Mouse (Mus musculus) thymus, adult 2 months (tissue): ENCODE data around the gene Nudt12. TPM values are rescaled to one million over a fixed set of nuclear protein-coding genes. Genes with fewer than 3 reads are reported as not detected.

Experiments used
- DNase-seq: peaks from one replicate; pipeline ENCODE4 v3.0.0; 2021
- H3K27ac ChIP-seq: fragments of 200-500 bp; 2 replicates; pipeline ENCODE4 v1.5.1; 2012; ENCODE audit warnings: low read length, control low read depth; ENCODE audit not compliant: control insufficient read depth, insufficient read depth
- H3K27me3 ChIP-seq: fragments of 200-500 bp; 2 replicates; pipeline ENCODE4 v1.6.1; 2012; ENCODE audit warnings: mild to moderate bottlenecking, low read length, moderate library complexity, mixed read lengths; ENCODE audit not compliant: control insufficient read depth, insufficient read depth
- H3K36me3 ChIP-seq: fragments of 200-500 bp; 2 replicates; pipeline ENCODE4 v1.6.1; 2012; ENCODE audit warnings: mild to moderate bottlenecking, low read length, moderate library complexity; ENCODE audit not compliant: control insufficient read depth, insufficient read depth
- H3K4me1 ChIP-seq: fragments of 200-500 bp; replicated peaks from 2 replicates; pipeline ENCODE4 v1.6.1; 2012; ENCODE audit warnings: low read length; ENCODE audit not compliant: control insufficient read depth, insufficient read depth
- H3K4me3 ChIP-seq: fragments of 200-500 bp; 2 replicates; pipeline ENCODE4 v1.5.1; 2012; ENCODE audit warnings: mild to moderate bottlenecking, low read length, control low read depth, moderate library complexity; ENCODE audit not compliant: control insufficient read depth, insufficient read depth
- CTCF ChIP-seq: fragments of 200-500 bp; IDR thresholded peaks from 2 replicates; pipeline ENCODE4 v1.5.1; 2012; ENCODE audit warnings: mild to moderate bottlenecking, control low read depth, low read length, moderate library complexity, borderline replicate concordance; ENCODE audit not compliant: control insufficient read depth, poor library complexity, insufficient read depth; ENCODE audit errors: extremely low read depth
- POLR2A ChIP-seq: fragments of 200-500 bp; IDR thresholded peaks from 2 replicates; pipeline ENCODE4 v1.6.1; 2012; ENCODE audit warnings: mild to moderate bottlenecking, low read length, control low read depth, moderate library complexity; ENCODE audit not compliant: control insufficient read depth, poor library complexity, insufficient read depth; ENCODE audit errors: extremely low read depth
- WGBS: fragments of 180-500 bp; shearing (Covaris S2); methylation state at CpG from one replicate; pipeline ENCODE4 v1.1.7; 2018; 5-methylcytosine and 5-hydroxymethylcytosine counted together
- polyA plus RNA-seq: library from polyadenylated mRNA; depleted of rRNA; stranded (reverse); fragments of >200 nt; gene quantifications from 2 replicates; pipeline ENCODE4 v1.2.3, GENCODE M21; 2012

Nudt12 gene
- polyA plus RNA-seq, 1 experiment, result 1.0 TPM

DNA sequence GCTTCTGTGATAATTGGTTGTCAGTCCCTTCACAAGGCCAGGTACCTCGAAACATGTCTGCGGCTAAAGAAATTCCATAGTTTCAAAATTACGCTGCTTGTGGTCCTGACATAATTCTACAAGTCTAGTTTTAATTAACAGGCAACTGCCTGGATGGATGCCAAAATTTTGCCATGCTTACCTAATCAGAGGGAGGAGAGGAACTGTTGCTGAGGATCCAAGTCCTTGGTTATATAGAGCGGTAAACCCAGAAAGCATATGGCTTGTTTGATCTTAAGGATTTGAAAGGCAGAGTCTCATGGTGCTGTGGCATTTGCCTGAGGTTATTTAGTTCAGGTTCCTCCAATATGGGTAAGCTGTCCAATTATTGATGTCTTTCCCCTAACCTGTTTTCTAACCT lies 5.5 kb upstream of the Nudt12 start:
- Histone ChIP-seq H3K27me3 (no peaks in the 10 kb centered on the region), H3K36me3 (no peaks in the 10 kb centered on the region), H3K27ac (no peak overlapping the region), H3K4me3 (no peak overlapping the region), H3K4me1 (no peaks in the 10 kb centered on the region)
- no peak for DNase-seq
- TF ChIP-seq CTCF (no peak), POLR2A (no peak)
- WGBS, result 94% methylated on average over 4 of the region's 4 CpGs

DNA sequence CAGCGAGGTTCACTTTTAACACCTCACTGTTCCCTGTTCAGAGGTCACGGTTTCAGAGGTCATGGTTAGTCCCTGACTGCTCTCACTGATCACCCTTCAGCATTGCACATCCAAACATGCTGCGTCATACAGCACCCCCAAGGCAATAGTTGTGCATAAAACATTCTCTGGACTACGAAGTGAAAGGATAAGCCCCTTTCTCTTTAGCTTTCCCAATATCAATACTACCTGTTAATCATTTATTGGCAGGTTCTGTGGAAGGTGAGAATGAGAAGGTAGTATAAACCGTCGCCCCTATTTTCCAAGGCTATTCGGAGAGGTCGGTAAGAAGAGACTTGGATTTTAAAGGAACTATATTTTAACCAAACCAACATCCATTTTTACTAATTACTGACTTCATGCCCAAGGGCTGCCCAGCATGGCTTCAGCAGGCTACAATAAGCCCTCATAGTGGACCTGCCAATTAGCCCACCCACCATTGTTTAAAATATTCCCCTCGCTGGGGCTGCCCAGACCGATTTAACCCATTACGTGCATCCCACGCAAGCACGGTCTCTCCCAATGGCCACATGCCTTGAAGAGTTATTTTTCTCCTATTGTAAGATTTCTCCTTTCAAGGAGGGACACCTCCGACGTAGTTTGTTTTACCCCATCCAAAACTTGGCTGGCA lies 616 bp downstream of the Nudt12 start:
- H3K27ac ChIP-seq, result no peak overlapping the region
- 9% methylated on average over 15 of the region's 15 CpGs for WGBS
- no peaks in the 10 kb centered on the region for H3K36me3 ChIP-seq
- TF ChIP-seq CTCF (no peak), POLR2A (no peak)
- no peaks in the 10 kb centered on the region for H3K4me1 ChIP-seq
- peak; percentile 2 for DNase-seq
- H3K4me3 ChIP-seq, result peak overlapping the region; percentile 62
- H3K27me3 ChIP-seq, result no peaks in the 10 kb centered on the region

DNA sequence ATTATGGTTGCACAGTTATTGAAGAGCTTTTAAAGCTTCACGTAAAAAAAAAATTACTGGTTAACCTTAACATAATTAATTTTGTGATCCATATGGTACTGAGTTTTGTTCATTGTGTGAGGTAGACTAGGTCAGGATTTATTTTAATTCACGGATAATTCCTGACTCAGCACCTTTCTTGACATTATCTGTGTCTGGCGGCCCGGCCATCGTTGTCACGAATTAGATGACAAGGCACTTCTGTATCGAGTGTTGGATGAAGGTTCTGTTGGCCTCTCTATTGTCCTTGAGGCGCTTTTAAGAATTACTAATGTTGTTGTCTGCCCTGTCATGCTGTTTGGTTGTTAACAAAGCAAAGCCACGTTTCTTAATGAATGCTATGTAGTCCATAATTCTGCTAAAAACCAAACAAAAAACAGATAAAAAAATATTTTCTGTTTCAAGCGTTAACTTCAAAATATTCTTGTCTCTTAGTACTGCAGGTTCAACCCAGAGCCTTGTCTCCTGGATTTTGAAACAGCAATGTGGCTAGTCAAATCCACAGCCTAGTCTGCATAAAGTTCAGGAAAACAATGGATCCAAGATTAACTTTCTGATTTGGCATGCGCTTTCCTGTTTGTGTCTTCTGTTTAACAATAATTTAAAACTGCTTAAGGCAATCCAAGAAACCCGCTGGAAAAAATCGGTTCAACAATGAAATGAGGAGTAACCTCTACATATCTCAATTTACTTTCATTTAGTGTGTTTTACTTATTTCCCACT lies 1.4 kb downstream of the Nudt12 start:
- no peaks in the 10 kb centered on the region for H3K36me3 ChIP-seq
- no peak overlapping the region for H3K4me3 ChIP-seq
- DNase-seq, result no peak
- TF ChIP-seq CTCF, result no peak
- TF ChIP-seq POLR2A, result no peak
- no peak overlapping the region for H3K27ac ChIP-seq
- H3K4me1 ChIP-seq, result no peaks in the 10 kb centered on the region
- no peaks in the 10 kb centered on the region for H3K27me3 ChIP-seq
- 92% methylated on average over 13 of the region's 13 CpGs for WGBS

DNA sequence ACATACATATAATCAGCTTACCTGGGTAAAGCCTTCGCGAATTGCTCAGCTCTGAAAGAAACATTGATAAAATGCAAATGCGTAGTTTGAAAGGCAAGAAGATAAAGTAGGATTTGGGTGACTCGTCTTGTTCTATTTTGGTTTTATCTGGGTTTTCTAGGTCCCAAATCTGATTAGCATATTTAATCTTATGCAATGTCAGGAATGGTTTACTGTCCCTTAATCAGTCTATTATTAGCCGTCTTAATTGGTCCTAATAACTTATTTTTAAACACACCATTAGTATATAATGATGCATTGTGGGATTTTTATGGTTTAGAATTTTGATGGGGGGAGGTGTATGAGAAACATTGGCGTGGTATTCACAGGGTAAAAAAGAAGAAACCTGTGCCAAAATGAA lies 21.9 kb downstream of the Nudt12 start, which contains the start of gene Pdzph1:
TSS of gene Pdzph1 (minus strand) at position 101 of the 400 bp plus-strand sequence.
- WGBS, result 93% methylated on average over 6 of the region's 6 CpGs
- no peaks in the 10 kb centered on the region for H3K4me1 ChIP-seq
- no peak for TF ChIP-seq POLR2A
- no peak for TF ChIP-seq CTCF
- no peak for DNase-seq
- no peak within 1 kb of the TSS for H3K4me3 ChIP-seq
- H3K27ac ChIP-seq, result no peak within 1 kb of the TSS
- no peaks in the 10 kb centered on the region for H3K36me3 ChIP-seq
- H3K27me3 ChIP-seq, result no peaks in the 10 kb centered on the region

DNA sequence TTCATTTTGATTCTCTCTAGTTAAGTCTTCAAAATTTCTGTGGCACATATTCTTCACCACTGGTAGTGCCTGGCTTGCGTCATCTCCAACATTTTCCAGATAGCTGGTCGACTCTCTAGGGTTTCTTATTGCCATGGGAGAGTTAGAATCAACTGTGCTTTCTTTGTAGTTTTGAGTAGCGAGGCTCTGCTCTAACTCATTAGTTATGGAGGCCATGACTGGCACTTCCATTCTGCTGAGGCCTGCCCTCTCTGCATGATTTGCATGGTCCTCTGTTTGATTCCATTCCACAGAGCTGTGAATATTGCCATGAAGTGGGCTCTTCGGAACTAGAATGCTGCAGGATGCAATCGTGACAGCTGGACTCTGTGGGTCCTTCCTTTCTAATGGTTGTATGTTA lies 39.9 kb downstream of the Nudt12 start:
- no peak for DNase-seq
- Histone ChIP-seq H3K36me3 (no peaks in the 10 kb centered on the region), H3K4me3 (no peak overlapping the region), H3K27ac (no peak overlapping the region), H3K4me1 (no peaks in the 10 kb centered on the region), H3K27me3 (no peaks in the 10 kb centered on the region)
- TF ChIP-seq CTCF (no peak), POLR2A (no peak)
- WGBS, result 84% methylated on average over 5 of the region's 5 CpGs

DNA sequence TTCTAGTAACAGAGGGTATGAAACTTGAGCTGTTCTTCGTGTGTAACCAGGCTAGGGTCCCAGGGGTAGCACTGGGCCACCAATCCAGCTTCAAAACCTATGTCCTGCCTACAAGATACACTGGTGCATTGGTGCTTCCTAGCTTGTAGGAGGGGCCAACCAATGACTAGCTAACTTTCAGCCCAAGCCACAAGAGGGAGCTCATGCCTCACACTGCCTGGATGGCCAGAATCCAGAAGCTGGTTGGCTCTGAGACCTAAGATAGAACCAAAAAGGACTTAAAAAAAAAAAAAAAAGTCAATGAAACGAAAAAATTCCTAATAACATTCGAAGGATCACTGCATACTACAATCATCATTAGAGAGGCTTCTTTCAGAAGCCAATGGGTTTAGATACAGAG lies 53.3 kb downstream of the Nudt12 start:
- Histone ChIP-seq H3K27ac (no peak overlapping the region), H3K27me3 (no peaks in the 10 kb centered on the region), H3K36me3 (no peaks in the 10 kb centered on the region), H3K4me1 (no peaks in the 10 kb centered on the region), H3K4me3 (no peak overlapping the region)
- peak; percentile 1 for DNase-seq
- TF ChIP-seq CTCF (no peak), POLR2A (no peak)
- 31% methylated on average over 3 of the region's 3 CpGs for WGBS
